18 mouse cellular contexts compared by ENCODE assay signal in the genomic region with DNA sequence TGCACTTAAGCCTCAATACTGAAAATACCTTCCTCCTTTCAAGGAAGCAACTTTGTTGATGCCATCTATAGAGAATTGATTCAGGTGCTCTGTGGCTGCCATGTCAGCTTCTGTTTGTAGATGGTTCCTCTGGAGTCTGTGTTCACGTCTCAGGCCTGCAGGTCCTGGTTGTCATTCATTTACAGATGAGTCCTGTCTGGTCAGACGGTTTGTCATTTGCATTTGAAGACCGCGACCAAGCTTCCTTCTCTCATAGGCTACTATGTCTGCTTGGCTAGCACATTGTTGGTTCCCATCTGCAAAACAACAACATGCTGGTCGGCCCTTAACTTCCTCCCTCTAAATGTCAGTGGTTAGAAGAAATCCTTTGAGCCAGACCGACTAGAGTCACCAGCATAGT.
"Had no signal": no experiment of that assay in that cellular context is flagged by ENCODE, and none has a peak within 500 bp of the region (broad histone marks: within the 10 kb centered on the region; RNA-seq: fewer than 3 reads in every experiment).

No protein-coding gene starts in this region.

- H3K9ac ChIP-seq: lung, embryonic 14.5 days; midbrain, embryonic 12.5 days; neural tube, embryonic 13.5 days; neural tube, embryonic 15.5 days; stomach, embryonic 15.5 days had no signal

- H3K36me3 ChIP-seq: midbrain, embryonic 10.5 days; midbrain, embryonic 12.5 days; neural tube, embryonic 13.5 days; neural tube, embryonic 15.5 days; stomach, embryonic 15.5 days had no signal

- H3K27me3 ChIP-seq: midbrain, embryonic 12.5 days; neural tube, embryonic 13.5 days; neural tube, embryonic 15.5 days; stomach, embryonic 15.5 days had no signal

- H3K27ac ChIP-seq: midbrain, embryonic 10.5 days; midbrain, embryonic 12.5 days; neural tube, embryonic 13.5 days; neural tube, embryonic 15.5 days; stomach, embryonic 15.5 days; stomach, postnatal 0 days had no signal

- ATAC-seq: midbrain, embryonic 16.5 days had no signal

- DNase-seq: lung, adult 18-20 months; lung, embryonic 14.5 days; lung, postnatal 10 days; lung, postnatal 4 days; midbrain, embryonic 14.5 days; retina, postnatal 1 day; right cerebral cortex, adult 18-20 months; thymus, adult 2 months; thymus, postnatal 25 days; thymus, postnatal 4 days had no signal

- H3K9me3 ChIP-seq: midbrain, embryonic 10.5 days; midbrain, embryonic 12.5 days; neural tube, embryonic 13.5 days; neural tube, embryonic 15.5 days; stomach, embryonic 15.5 days had no signal

- H3K4me1 ChIP-seq: midbrain, embryonic 12.5 days; stomach, embryonic 15.5 days had no signal

- H3K4me3 ChIP-seq: midbrain, embryonic 10.5 days; midbrain, embryonic 12.5 days; myocyte; neural tube, embryonic 13.5 days; neural tube, embryonic 15.5 days; stomach, embryonic 15.5 days had no signal

- H3K4me2 ChIP-seq: lung, embryonic 14.5 days; midbrain, embryonic 12.5 days; neural tube, embryonic 13.5 days; neural tube, embryonic 15.5 days; stomach, embryonic 15.5 days had no signal
